Mouse (Mus musculus) A20 (cell line): ENCODE measurements around the gene Simc1.
"Not testable (repeated sequence)": the region's sequence is repeated elsewhere in the genome, so short reads cannot be mapped to it uniquely, and the experiment has no call there.

ENCODE experiments used
- DNase-seq: peaks from one replicate; pipeline ENCODE4 v3.0.0-alpha.2; 2011; ENCODE audit warnings: low read depth, low spot score

The Simc1 gene

GRCm38 (mm10) chr13:54503604-54504521 is at the start of gene Simc1:
Gene Simc1, plus strand, starts transcription at chr13:54503779.
- peak; percentile 93 for DNase-seq

DNA sequence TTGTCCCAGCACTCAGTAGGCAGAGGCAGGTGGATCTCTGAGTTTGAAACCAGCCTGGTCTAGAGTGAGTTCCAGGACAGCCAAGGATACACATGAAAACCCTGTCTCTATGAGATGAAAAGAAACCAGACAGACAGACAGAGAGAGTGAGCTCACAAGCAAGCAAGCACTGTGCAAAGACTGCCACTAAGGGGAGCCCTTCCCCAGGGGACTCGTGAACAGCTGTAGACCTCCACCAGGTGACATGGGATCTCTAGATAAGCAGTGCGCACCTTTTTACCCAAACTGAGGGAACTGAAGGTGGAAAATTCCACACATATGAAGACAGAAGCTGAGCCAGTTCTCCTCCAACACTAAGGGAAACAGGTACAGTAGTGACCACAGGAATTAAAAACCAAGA is 46.5 kb upstream of the Simc1 start:
- peak; percentile 54 for DNase-seq

- DNase-seq = no peak
Measured at GRCm38 (mm10) chr13:54459282-54459681, 44.3 kb upstream of the Simc1 start.

DNA sequence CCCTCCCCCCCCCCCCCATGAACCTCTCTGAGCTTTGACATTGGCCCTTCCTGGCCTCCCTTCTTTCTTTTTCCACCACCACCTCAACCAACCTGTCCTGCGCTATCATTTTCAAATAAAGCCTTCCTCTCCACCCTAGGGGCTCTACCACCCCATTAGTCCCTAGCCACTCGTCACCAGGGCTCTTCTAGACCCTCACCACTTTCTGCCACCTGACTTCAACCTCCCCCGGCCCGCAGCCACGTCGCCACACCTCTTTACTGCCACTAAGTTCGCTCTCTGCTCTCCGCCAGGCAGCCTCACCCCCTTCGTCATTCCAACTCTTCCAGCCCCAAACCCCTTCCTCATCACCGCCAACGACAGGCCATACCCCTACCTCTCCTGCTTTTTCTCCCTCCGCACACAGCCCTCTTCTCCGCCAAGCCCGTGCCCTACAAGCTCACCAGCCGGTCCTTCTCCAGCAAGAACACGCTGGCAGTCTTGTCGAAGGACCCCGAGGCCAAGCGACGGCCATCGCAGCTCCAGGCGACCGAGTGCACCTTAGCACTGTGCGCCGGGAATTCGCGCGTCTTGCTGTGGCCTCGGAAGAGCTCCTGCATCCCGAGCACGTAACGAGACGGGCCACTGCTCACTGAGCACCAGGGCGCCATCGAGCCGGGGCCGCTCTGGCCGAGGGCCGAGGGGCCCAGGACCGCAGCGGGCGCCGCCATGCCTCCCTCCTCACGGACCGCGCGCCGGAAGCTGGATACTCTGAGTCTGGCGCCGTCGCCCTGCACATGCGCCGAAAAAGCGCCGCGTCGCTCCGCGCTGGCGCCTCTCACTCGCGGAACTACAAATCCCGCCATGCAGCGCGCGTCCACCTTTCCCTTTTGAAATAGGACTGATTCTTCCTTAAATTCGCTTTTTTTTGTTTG is 35.2 kb upstream of the Simc1 start, which contains the start of gene Thoc3:
TSS of gene Thoc3 (minus strand) at position 752 of the 914 bp plus-strand sequence.
- DNase-seq = peak; percentile 93

GRCm38 (mm10) chr13:54469012-54469354 is 34.6 kb upstream of the Simc1 start:
- DNase-seq = no peak

GRCm38 (mm10) chr13:54471967-54472366 is 31.6 kb upstream of the Simc1 start:
- DNase-seq = peak; percentile 42

- DNase-seq = no peak
Measured at GRCm38 (mm10) chr13:54474996-54475395, 28.6 kb upstream of the Simc1 start.

- peak; percentile 55 for DNase-seq
Measured at GRCm38 (mm10) chr13:54475702-54476101, 27.9 kb upstream of the Simc1 start.

- no peak for DNase-seq
Measured at GRCm38 (mm10) chr13:54479286-54479685, 24.3 kb upstream of the Simc1 start.

- DNase-seq = no peak
Measured at GRCm38 (mm10) chr13:54481498-54481897, 22.1 kb upstream of the Simc1 start.

- DNase-seq = peak; percentile 36
Measured at GRCm38 (mm10) chr13:54490411-54490810, 13.2 kb upstream of the Simc1 start.

- DNase-seq = no peak
Measured at GRCm38 (mm10) chr13:54491381-54491780, 12.2 kb upstream of the Simc1 start.

GRCm38 (mm10) chr13:54499551-54499950 is 4.0 kb upstream of the Simc1 start:
- not testable (repeated sequence) for DNase-seq

GRCm38 (mm10) chr13:54501352-54501751 is 2.2 kb upstream of the Simc1 start:
- peak; percentile 76 for DNase-seq

- peak; percentile 55 for DNase-seq
Measured at GRCm38 (mm10) chr13:54501957-54502690, 1.5 kb upstream of the Simc1 start.

- DNase-seq = no peak
Measured at GRCm38 (mm10) chr13:54503278-54503603, 338 bp upstream of the Simc1 start.

GRCm38 (mm10) chr13:54504611-54505260 is 1.2 kb downstream of the Simc1 start:
- peak; percentile 72 for DNase-seq

GRCm38 (mm10) chr13:54505920-54506319 is 2.3 kb downstream of the Simc1 start:
- DNase-seq = no peak

GRCm38 (mm10) chr13:54520221-54520620 is 16.6 kb downstream of the Simc1 start:
- DNase-seq = peak; percentile 56

DNA sequence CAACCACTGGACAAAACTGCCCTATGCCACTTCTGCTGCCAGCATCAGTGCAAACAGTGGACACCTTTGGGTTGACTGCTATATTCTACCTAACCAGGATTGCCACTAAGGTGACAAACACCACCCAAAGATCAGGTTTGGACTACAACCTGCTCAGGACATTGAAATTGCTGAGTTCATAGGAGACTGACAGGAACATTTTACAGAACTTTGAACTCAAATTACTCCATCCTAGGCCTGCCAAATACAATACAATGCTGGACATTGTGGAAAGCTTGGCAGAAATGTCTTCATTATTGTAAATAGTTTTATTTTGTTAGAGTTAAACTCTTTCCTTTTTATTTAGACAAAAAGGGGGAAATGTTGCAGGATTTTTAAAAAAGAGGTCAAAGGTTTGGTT is 17.6 kb downstream of the Simc1 start:
- DNase-seq = no peak

GRCm38 (mm10) chr13:54527140-54527539 is 23.6 kb downstream of the Simc1 start:
- DNase-seq = no peak
